In genomic region chr11:17708769-17709168, GRCm38 (mm10) we compare ENCODE assay signal across 15 mouse cellular contexts.
"Had no signal": no experiment of that assay in that cellular context is flagged by ENCODE, and none has a peak within 500 bp of the region (broad histone marks: within the 10 kb centered on the region; RNA-seq: fewer than 3 reads in every experiment).

No protein-coding gene starts in this region.

- H3K4me1 ChIP-seq: liver, embryonic 15.5 days; midbrain, embryonic 10.5 days; neural tube, embryonic 12.5 days; stomach, embryonic 15.5 days had no signal

- H3K9ac ChIP-seq: liver, embryonic 15.5 days; neural tube, embryonic 12.5 days; stomach, embryonic 15.5 days had no signal

- DNase-seq: kidney, postnatal 4 days; left cerebral cortex, postnatal 4 days; midbrain, embryonic 14.5 days; right cerebral cortex, postnatal 4 days; thymus, adult 2 months; thymus, postnatal 25 days had no signal

- H3K4me2 ChIP-seq: liver, embryonic 11.5 days; liver, embryonic 15.5 days; neural tube, embryonic 12.5 days; stomach, embryonic 15.5 days had no signal

- H3K36me3 ChIP-seq: liver, embryonic 15.5 days; midbrain, embryonic 10.5 days; neural tube, embryonic 12.5 days; stomach, embryonic 15.5 days had no signal

- H3K27me3 ChIP-seq: liver, embryonic 15.5 days; neural tube, embryonic 12.5 days; stomach, embryonic 15.5 days had no signal

- H3K27ac ChIP-seq: layer of hippocampus, adult 2 months; liver, embryonic 15.5 days; midbrain, embryonic 10.5 days; neural tube, embryonic 12.5 days; stomach, embryonic 15.5 days had no signal

- ATAC-seq: hindbrain, embryonic 16.5 days; inflammation-experienced regulatory T-cells, adult 6 months; intestine, postnatal 0 days had no signal

- H3K4me3 ChIP-seq: layer of hippocampus, adult 2 months; liver, embryonic 15.5 days; midbrain, embryonic 10.5 days; neural tube, embryonic 12.5 days; stomach, embryonic 15.5 days had no signal

- H3K9me3 ChIP-seq: liver, embryonic 15.5 days; midbrain, embryonic 10.5 days; neural tube, embryonic 12.5 days; stomach, embryonic 15.5 days had no signal
